Mouse (Mus musculus) left cerebral cortex, postnatal 14 days (tissue): Measurements from ENCODE around the gene Klhl32. TPM values are rescaled to one million over a fixed set of nuclear protein-coding genes. Genes with fewer than 3 reads are reported as not detected.

Experiments used
- DNase-seq, 2 experiments: peaks; one replicate each; pipeline ENCODE4 v3.0.0; 2021 to 2022; ENCODE audit warnings: low spot score in 2 of 2, mixed read lengths in 1 of 2
- intact Hi-C: fragments of 180-260 bp; cut with DNase I; formaldehyde crosslinking; loops from one replicate; pipeline ENCODE4 v1.15.1; 2025
- total RNA-seq, 2 experiments: library from RNA; stranded (reverse); gene quantifications; 2 replicates each; pipeline ENCODE4 v1.2.3; 2021

Gene Klhl32
- total RNA-seq, 2 experiments from 2014 or later: 17.1 to 18.8 TPM

- DNase-seq: peak; percentile 12 to 61
- intact Hi-C loops: no loop called here
These were observed 51.9 kb downstream of the Klhl32 start for GRCm38 (mm10) chr4:24799037-24799436.

GRCm38 (mm10) chr4:24797868-24798267 lies 53.1 kb downstream of the Klhl32 start:
- no peak for DNase-seq
- intact Hi-C loops: no loop called here

GRCm38 (mm10) chr4:24797280-24797679 lies 53.6 kb downstream of the Klhl32 start:
- intact Hi-C loops: no loop called here
- DNase-seq: no peak

DNA sequence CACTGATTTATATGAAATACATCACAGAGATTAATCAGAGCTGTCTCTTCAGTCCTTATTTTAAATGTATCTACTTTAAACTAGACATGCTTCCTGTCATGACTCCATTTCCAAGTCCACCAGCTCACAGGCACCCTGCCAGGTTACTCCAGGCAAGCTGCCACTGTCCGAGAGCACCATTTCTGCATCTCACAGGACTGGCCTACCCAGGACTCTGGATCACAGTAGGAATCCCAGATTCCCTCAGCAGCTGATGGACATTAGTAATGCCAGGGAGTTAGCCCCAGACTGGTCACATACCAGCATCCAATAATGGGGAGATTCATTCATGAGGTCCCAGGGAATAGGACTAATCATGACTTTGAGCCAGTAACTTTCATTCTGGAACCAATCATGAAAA lies 54.7 kb downstream of the Klhl32 start:
- peak; percentile 12 to 51 for DNase-seq
- intact Hi-C loops: no loop called here

DNA sequence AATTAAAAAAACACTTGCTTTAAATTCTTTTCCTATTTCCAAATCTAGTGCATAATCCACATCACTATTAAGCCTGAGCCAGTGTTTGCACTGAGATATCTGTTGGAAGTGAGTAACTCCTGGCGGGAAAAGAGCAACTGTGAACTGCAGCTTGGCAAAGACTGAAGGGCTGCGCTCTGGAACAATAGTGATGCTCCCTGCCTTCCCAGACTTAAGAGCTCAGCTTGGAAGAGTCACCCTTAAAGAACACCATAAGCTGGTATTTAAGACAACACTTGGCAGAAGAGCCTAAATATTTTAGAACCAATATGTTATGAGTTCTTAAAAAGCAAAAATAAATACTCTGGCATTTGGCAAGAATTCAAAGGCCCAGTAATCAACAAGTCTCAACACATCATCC lies 55.7 kb downstream of the Klhl32 start:
- intact Hi-C loops: no loop called here
- no peak for DNase-seq

DNA sequence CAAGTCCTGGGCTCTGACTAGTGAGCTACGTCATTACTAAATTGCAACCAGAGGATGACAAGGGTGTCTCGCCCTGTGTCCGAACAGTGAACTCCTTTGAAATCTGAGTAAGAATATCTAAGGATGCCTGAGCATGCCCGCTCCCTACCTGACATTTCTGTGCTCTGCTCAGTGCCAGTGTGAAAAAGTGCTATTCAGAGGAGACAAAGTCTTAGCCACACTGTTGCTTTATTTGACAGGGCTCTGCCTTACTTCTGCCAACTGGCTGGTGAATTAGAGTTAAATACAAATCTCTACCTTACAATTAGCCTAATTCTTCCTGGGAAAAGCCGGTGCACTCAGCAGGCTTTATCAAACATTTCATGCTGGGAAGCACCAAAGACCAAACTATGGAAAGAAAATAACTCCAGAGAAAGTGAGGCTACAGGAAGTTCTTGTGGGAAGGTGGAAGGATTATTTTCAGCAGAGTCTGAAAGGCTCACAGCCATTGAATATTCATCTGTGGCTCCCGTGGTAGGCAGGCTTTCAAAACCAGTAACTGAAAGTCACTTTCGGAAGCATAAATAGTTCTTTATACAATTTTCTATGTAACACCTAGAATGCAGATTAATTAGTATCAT lies 57.1 kb downstream of the Klhl32 start:
- DNase-seq: no peak
- intact Hi-C loops: loop anchor here (5.0 kb wide), 1 partner anchor 72 kb away; no protein-coding TSS in a partner anchor

GRCm38 (mm10) chr4:24792416-24792981 lies 58.4 kb downstream of the Klhl32 start:
- no peak for DNase-seq
- intact Hi-C loops: loop anchor here (5.0 kb wide), 1 partner anchor 70 kb away; no protein-coding TSS in a partner anchor

DNA sequence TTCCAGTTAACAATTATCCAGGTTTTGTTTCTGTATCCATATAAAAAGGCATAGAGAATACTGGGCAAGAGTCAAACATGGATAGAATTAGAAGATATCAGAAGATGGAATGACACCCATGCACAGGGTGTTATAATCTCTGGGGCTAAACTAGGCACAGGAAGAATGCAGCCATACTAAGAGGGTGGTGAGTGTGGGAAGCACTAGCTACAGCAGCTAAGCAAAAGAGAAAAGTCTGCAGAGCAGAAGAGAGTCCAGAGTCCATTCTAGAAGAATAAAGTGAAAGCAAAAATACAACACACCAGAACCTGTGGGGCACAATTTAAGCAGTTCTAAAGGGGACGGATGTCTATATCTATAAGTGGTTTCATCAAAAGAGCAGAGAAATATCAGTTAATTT lies 61.6 kb downstream of the Klhl32 start:
- intact Hi-C loops: no loop called here
- DNase-seq: no peak

GRCm38 (mm10) chr4:24785757-24786532 lies 65.0 kb downstream of the Klhl32 start:
- intact Hi-C loops: no loop called here
- no peak for DNase-seq

- no peak for DNase-seq
- intact Hi-C loops: no loop called here
These were observed 85.0 kb downstream of the Klhl32 start for GRCm38 (mm10) chr4:24765919-24766318.

GRCm38 (mm10) chr4:24765469-24765868 lies 85.5 kb downstream of the Klhl32 start:
- intact Hi-C loops: no loop called here
- no peak for DNase-seq

GRCm38 (mm10) chr4:24764558-24764957 lies 86.4 kb downstream of the Klhl32 start:
- no peak for DNase-seq
- intact Hi-C loops: no loop called here

DNA sequence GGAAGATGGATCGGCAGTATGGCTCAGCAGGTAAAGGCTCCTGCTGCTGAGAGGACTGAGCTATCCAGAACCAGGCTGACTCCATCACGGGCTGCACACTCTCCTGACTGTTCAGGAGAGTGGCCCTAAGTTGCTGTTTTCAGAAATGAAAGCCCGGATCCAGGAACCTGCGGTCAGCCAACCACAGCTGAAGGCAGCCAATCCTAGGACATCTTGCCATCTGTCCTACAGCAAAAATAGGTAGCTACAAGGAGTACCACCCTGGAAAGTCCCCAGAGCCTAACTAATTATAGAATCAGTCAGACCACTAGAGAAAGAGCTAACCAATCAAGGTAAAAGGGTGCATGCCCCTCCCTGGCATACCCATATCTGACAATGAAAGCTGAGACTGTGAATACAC lies 87.5 kb downstream of the Klhl32 start:
- intact Hi-C loops: no loop called here
- DNase-seq: no peak

GRCm38 (mm10) chr4:24758954-24759353 lies 92.0 kb downstream of the Klhl32 start:
- peak; percentile 10 to 19 for DNase-seq
- intact Hi-C loops: no loop called here

- peak; percentile 12 to 30 for DNase-seq
These were observed 98.3 kb downstream of the Klhl32 start for GRCm38 (mm10) chr4:24752517-24753208.

GRCm38 (mm10) chr4:24737080-24737479 lies 113.8 kb downstream of the Klhl32 start:
- DNase-seq: peak; percentile 63 to 76
- intact Hi-C loops: no loop called here

More at GRCm38 (mm10) chr4:24752517-24753208, 98.3 kb downstream of the Klhl32 start:
- intact Hi-C loops: no loop called here

DNA sequence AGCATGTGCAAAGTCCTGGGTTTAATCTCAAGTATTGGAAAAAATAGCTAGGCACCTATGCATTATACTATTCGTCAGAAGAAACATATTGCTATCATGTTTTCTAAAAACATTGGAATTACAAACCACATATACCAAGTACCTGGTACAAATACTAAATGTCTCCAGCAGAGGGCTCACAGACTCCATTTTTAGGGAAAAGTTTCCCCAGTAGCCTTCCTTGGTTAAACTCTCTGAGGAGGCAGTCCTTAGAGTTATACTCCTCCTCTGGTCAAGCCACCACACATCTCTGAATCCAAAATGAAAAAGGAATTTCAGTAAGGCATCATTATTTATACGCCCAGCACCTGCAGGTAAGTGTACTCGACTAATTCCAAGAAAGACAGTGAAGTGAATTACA lies 130.1 kb downstream of the Klhl32 start:
- DNase-seq: peak; percentile 79 to 81
- intact Hi-C loops: loop anchor here (2.0 to 5.0 kb wide), 2 partner anchors 71 to 176 kb away; no protein-coding TSS in a partner anchor

DNA sequence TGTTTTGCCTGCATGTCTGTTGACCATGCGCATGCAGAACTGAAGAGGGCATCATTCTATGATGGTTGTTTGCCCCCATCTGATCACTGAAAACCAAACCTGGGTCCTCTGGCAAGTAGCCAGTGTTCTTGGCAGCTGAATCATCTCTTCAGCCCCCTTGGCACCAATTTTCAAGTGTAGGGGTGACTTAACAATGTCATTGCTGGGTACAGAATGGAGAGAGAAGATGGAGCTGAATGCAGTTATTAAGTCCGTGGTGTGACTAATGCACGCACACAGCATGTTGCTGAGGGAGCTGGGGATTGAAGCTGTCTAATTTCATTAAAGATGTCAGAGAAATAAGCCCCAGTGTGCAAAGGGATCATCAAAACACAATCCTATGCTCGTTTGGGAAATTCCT lies 135.4 kb downstream of the Klhl32 start:
- intact Hi-C loops: loop anchor here (10.0 kb wide), 1 partner anchor 1829 kb away; no protein-coding TSS in a partner anchor
- no peak for DNase-seq

DNA sequence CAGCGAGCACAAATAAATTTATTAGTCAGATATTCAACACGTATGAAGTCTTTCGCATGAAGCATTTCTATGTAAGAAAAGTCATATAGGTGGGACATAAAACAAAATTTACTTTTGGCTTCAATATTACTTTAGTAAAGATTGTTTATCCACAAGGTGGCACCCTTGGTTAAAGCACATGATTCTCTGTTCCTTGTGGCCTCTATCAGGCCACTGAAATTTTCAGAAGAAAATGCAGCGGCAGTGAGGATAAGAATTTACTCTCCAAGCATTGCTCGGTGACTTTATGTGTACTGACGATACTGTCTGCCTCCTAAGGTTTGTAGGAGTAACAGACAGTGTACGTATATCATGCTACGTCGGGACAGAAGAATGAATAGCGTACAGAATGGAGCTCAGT lies 136.6 kb downstream of the Klhl32 start:
- no peak for DNase-seq
- intact Hi-C loops: loop anchor here (10.0 kb wide), 1 partner anchor 1830 kb away; no protein-coding TSS in a partner anchor
